Mouse (Mus musculus) spleen, adult 2 months (tissue): ENCODE measurements around the gene Lmod3.
"Not testable (repeated sequence)": the region's sequence is repeated elsewhere in the genome, so short reads cannot be mapped to it uniquely, and the experiment has no call there.

Experiments used
- CTCF ChIP-seq: fragments of 200-500 bp; IDR thresholded peaks from 2 replicates; pipeline ENCODE4 v1.5.1; 2011; ENCODE audit warnings: mild to moderate bottlenecking, inconsistent platforms; ENCODE audit not compliant: insufficient read depth, insufficient read length, insufficient replicate concordance; ENCODE audit errors: extremely low read depth
- POLR2A ChIP-seq: fragments of 200-500 bp; IDR thresholded peaks from 2 replicates; pipeline ENCODE4 v1.6.1; 2011; ENCODE audit warnings: low read depth, low read length, inconsistent platforms

DNA sequence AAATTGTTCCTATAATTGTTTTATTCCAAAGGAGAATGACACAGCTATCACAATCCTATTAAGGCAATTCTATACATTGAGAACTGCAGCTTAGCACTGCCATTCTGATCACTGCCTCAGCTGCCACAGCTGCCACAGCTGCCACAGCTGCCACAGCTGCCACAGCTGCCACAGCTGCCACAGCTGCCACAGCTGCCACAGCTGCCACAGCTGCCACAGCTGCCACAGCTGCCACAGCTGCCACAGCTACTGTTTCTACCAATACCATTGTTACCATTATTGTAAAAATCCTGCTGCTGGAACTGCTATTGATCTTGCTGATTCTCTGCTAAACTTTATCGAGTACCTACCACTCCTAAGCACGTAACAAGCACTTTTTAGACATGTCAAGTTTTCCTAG lies 7.4 kb upstream of the Lmod3 start:
- TF ChIP-seq POLR2A, CTCF: not testable (repeated sequence)
